Mouse (Mus musculus) CH12.LX (cell line): Measurements from ENCODE around the gene Exosc10. TPM values are rescaled to one million over a fixed set of nuclear protein-coding genes. Genes with fewer than 3 reads are reported as not detected.

Experiments used
- DNase-seq: peaks from one replicate; pipeline ENCODE4 v3.0.0-alpha.2; 2013; ENCODE audit errors: extremely low read depth
- H3K27ac ChIP-seq: 2 replicates; pipeline ENCODE4 v1.5.1; 2012; ENCODE audit warnings: low read depth, mild to moderate bottlenecking, control low read depth, moderate library complexity; ENCODE audit not compliant: insufficient read depth
- H3K27me3 ChIP-seq: replicated peaks from 2 replicates; pipeline ENCODE3; 2012; ENCODE audit warnings: inconsistent platforms
- H3K36me3 ChIP-seq, 2 experiments: replicated peaks in 1 of 2; 2 replicates each; pipeline versions ENCODE3 to v1.6.1; 2012; ENCODE audit warnings: inconsistent platforms in 1 of 2, low read length in 1 of 2, mild to moderate bottlenecking in 1 of 2, mixed read lengths in 1 of 2, moderate library complexity in 1 of 2; ENCODE audit not compliant: control insufficient read depth in 1 of 2, insufficient read depth in 1 of 2
- H3K4me1 ChIP-seq, 2 experiments: 2 replicates each; pipeline ENCODE4 v1.6.1; 2012; ENCODE audit warnings: inconsistent platforms in 1 of 2, moderate library complexity in 1 of 2; ENCODE audit not compliant: insufficient read depth in 2 of 2, control insufficient read depth in 1 of 2
- H3K4me2 ChIP-seq: 2 replicates; pipeline ENCODE4 v1.6.1; 2012; ENCODE audit warnings: low read depth, mild to moderate bottlenecking, control low read depth; ENCODE audit not compliant: poor library complexity, insufficient read depth, severe bottlenecking
- H3K4me3 ChIP-seq, 3 experiments: fragments of 150-350 bp in 1 of 3; sonication (generic) in 1 of 3; replicated peaks in 1 of 3; 2 replicates each; pipeline versions ENCODE3 to v1.5.1; 2011 to 2012; ENCODE audit warnings: low read depth in 2 of 3, low read length in 2 of 3, mild to moderate bottlenecking in 2 of 3, moderate library complexity in 2 of 3, control low read depth in 1 of 3, improper control_type of control experiment in 1 of 3, inconsistent platforms in 1 of 3, mixed read lengths in 1 of 3; ENCODE audit not compliant: poor library complexity in 1 of 3
- H3K79me2 ChIP-seq: replicated peaks from 2 replicates; pipeline ENCODE4 v1.6.1; 2012; ENCODE audit warnings: mild to moderate bottlenecking, moderate library complexity; ENCODE audit not compliant: control insufficient read depth, poor library complexity, insufficient read depth, severe bottlenecking; ENCODE audit errors: extremely low read depth
- H3K9ac ChIP-seq: 2 replicates; pipeline ENCODE4 v1.6.1; 2012; ENCODE audit warnings: low read depth, mild to moderate bottlenecking, control low read depth, moderate library complexity; ENCODE audit not compliant: insufficient read depth
- H3K9me3 ChIP-seq: replicated peaks from 2 replicates; pipeline ENCODE3; 2012; ENCODE audit warnings: low read length, inconsistent platforms, mixed read lengths
- BHLHE40 ChIP-seq: IDR thresholded peaks from 2 replicates; pipeline ENCODE4 v1.6.1; 2011; ENCODE audit warnings: mild to moderate bottlenecking, low read depth, low read length, improper control_type of control experiment
- CHD1 ChIP-seq: IDR thresholded peaks from 2 replicates; pipeline ENCODE4 v1.6.1; 2012; ENCODE audit warnings: low read depth, low read length, improper control_type of control experiment, inconsistent platforms
- CHD2 ChIP-seq: IDR thresholded peaks from 2 replicates; pipeline ENCODE4 v1.6.1; 2011; ENCODE audit warnings: low read length, improper control_type of control experiment
- CTCF ChIP-seq, 2 experiments: IDR thresholded peaks in 1 of 2; conservative IDR thresholded peaks in 1 of 2; 2 replicates each; pipeline ENCODE4 v1.5.1; 2011 to 2012; ENCODE audit warnings: low read depth in 2 of 2, low read length in 2 of 2, improper control_type of control experiment in 1 of 2, inconsistent platforms in 1 of 2, mild to moderate bottlenecking in 1 of 2, moderate library complexity in 1 of 2
- E2F4 ChIP-seq: IDR thresholded peaks from 2 replicates; pipeline ENCODE4 v1.6.1; 2011; ENCODE audit warnings: low read depth, low read length, improper control_type of control experiment; ENCODE audit not compliant: insufficient replicate concordance
- EP300 ChIP-seq: IDR thresholded peaks from 2 replicates; pipeline ENCODE4 v1.6.1; 2011; ENCODE audit warnings: low read length, improper control_type of control experiment
- ETS1 ChIP-seq: conservative IDR thresholded peaks from 2 replicates; pipeline ENCODE4 v1.6.1; 2012; ENCODE audit warnings: low read depth, mild to moderate bottlenecking, inconsistent platforms, low read length, improper control_type of control experiment, moderate library complexity
- GABPA ChIP-seq: IDR thresholded peaks from 2 replicates; pipeline ENCODE4 v1.6.1; 2012; ENCODE audit warnings: low read depth, low read length, improper control_type of control experiment, inconsistent platforms; ENCODE audit not compliant: insufficient replicate concordance
- JUND ChIP-seq: conservative IDR thresholded peaks from 2 replicates; pipeline ENCODE4 v1.6.1; 2011; ENCODE audit warnings: low read depth, low read length, improper control_type of control experiment
- KAT2A ChIP-seq: IDR thresholded peaks from 2 replicates; pipeline ENCODE4 v1.6.1; 2012; ENCODE audit warnings: low read length, improper control_type of control experiment, inconsistent platforms; ENCODE audit not compliant: insufficient replicate concordance
- MAFK ChIP-seq: IDR thresholded peaks from 2 replicates; pipeline ENCODE4 v1.6.1; 2011; ENCODE audit warnings: low read length, improper control_type of control experiment; ENCODE audit not compliant: insufficient replicate concordance
- MAX ChIP-seq: IDR thresholded peaks from 2 replicates; pipeline ENCODE4 v1.6.1; 2011; ENCODE audit warnings: low read length, improper control_type of control experiment
- MAZ ChIP-seq: IDR thresholded peaks from 2 replicates; pipeline ENCODE4 v1.6.1; 2012; ENCODE audit warnings: low read depth, mild to moderate bottlenecking, inconsistent platforms, low read length, improper control_type of control experiment, moderate library complexity
- MEF2A ChIP-seq: IDR thresholded peaks from 2 replicates; pipeline ENCODE4 v1.6.1; 2014; ENCODE audit warnings: low read depth, mild to moderate bottlenecking, inconsistent platforms, low read length, improper control_type of control experiment, borderline replicate concordance
- MYC ChIP-seq: IDR thresholded peaks from 2 replicates; pipeline ENCODE4 v1.6.1; 2011; ENCODE audit warnings: low read depth, mild to moderate bottlenecking, improper control_type of control experiment, low read length
- PAX5 ChIP-seq: IDR thresholded peaks from 2 replicates; pipeline ENCODE4 v1.6.1; 2012; ENCODE audit warnings: low read length, inconsistent platforms, mixed read lengths
- POLR2A ChIP-seq: IDR thresholded peaks from 2 replicates; pipeline ENCODE4 v1.6.1; 2011; ENCODE audit warnings: low read depth, mild to moderate bottlenecking, improper control_type of control experiment, low read length
- POLR2AphosphoS2 ChIP-seq: IDR thresholded peaks from 2 replicates; pipeline ENCODE4 v1.6.1; 2011; ENCODE audit warnings: low read depth, low read length, improper control_type of control experiment
- RAD21 ChIP-seq: IDR thresholded peaks from 2 replicates; pipeline ENCODE4 v1.6.1; 2011; ENCODE audit warnings: low read depth, mild to moderate bottlenecking, low read length, improper control_type of control experiment, moderate library complexity
- RCOR1 ChIP-seq: conservative IDR thresholded peaks from 2 replicates; pipeline ENCODE4 v1.6.1; 2012; ENCODE audit warnings: low read depth, mild to moderate bottlenecking, inconsistent platforms, low read length, improper control_type of control experiment
- SIN3A ChIP-seq: IDR thresholded peaks from 2 replicates; pipeline ENCODE4 v1.6.1; 2012; ENCODE audit warnings: low read length, improper control_type of control experiment, inconsistent platforms
- SMC3 ChIP-seq: IDR thresholded peaks from 2 replicates; pipeline ENCODE4 v1.6.1; 2011; ENCODE audit warnings: low read depth, low read length, improper control_type of control experiment
- TBP ChIP-seq: conservative IDR thresholded peaks from 2 replicates; pipeline ENCODE4 v1.6.1; 2011; ENCODE audit warnings: low read depth, low read length, improper control_type of control experiment
- TCF12 ChIP-seq: IDR thresholded peaks from 2 replicates; pipeline ENCODE4 v1.6.1; 2014; ENCODE audit warnings: low read depth, mild to moderate bottlenecking, inconsistent platforms, low read length, improper control_type of control experiment
- UBTF ChIP-seq: IDR thresholded peaks from 2 replicates; pipeline ENCODE4 v1.6.1; 2012; ENCODE audit warnings: low read depth, mild to moderate bottlenecking, inconsistent platforms, low read length, improper control_type of control experiment, moderate library complexity
- USF1 ChIP-seq: IDR thresholded peaks from 2 replicates; pipeline ENCODE4 v1.6.1; 2014; ENCODE audit warnings: low read depth, mild to moderate bottlenecking, inconsistent platforms, low read length, improper control_type of control experiment
- USF2 ChIP-seq: conservative IDR thresholded peaks from 2 replicates; pipeline ENCODE4 v1.6.1; 2011; ENCODE audit warnings: low read depth, low read length, improper control_type of control experiment
- ZKSCAN1 ChIP-seq: IDR thresholded peaks from 2 replicates; pipeline ENCODE4 v1.6.1; 2012; ENCODE audit warnings: low read depth, inconsistent platforms, low read length, improper control_type of control experiment, borderline replicate concordance
- ZMIZ1 ChIP-seq: IDR thresholded peaks from 2 replicates; pipeline ENCODE4 v1.6.1; 2012; ENCODE audit warnings: low read depth, mild to moderate bottlenecking, inconsistent platforms, low read length, improper control_type of control experiment
- dilution Hi-C: fragments of 300-500 bp; cut with MboI; formaldehyde crosslinking; loops from 2 replicates; pipeline ENCODE4 v1.14.3; 2020; ENCODE audit warnings: low sequenced_read_pairs; ENCODE audit not compliant: extremely low pct_unique_long_range_greater_than_20kb, extremely low pct_ligation_motif_present
- in situ Hi-C: fragments of 300-500 bp; cut with MboI; formaldehyde crosslinking; loops from 3 replicates; pipeline ENCODE4 v1.14.3; 2019; ENCODE audit warnings: low sequenced_read_pairs, low pct_ligation_motif_present, low pct_unique_long_range_greater_than_20kb, mixed read lengths
- polyA plus RNA-seq: library from polyadenylated mRNA; unstranded; fragments of >175 nt; gene quantifications from 2 replicates; pipeline ENCODE4 v1.2.1, GENCODE M21; 2012; ENCODE audit warnings: low read depth; ENCODE audit not compliant: insufficient read length
- total RNA-seq, 2 experiments: library from RNA; depleted of rRNA; stranded (reverse); fragments of 300-350 nt in 1 of 2; fragments of >200 nt in 1 of 2; gene quantifications; 2 replicates each; pipeline ENCODE4 v1.2.3; 2012 to 2014

Exosc10 gene
- total and polyA plus RNA-seq, 3 experiments = 40.1 to 108 (median 61.8) TPM

DNA sequence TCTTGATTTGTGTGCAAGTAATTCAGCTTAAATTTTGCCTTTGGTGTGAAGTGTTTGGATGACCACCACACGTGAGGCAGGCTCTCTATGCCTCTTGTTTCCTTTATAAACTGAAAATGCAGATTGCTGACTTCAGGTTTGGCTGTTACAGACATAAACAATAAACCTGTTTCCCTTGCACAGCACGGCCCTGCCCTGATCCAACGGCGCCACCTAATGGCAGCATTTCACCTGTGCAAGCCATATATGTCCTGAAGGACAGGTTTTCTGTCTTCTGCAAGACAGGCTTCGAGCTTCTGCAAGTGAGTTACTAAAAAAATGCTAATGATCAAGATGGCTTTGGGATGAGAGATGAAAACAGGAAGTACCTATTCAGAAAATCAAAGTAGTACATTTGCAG, 49.5 kb downstream of the Exosc10 start (continued):
- TF ChIP-seq CHD1 (no peak), UBTF (no peak), MAX (no peak), USF2 (no peak), SMC3 (peak; percentile 55)

DNA sequence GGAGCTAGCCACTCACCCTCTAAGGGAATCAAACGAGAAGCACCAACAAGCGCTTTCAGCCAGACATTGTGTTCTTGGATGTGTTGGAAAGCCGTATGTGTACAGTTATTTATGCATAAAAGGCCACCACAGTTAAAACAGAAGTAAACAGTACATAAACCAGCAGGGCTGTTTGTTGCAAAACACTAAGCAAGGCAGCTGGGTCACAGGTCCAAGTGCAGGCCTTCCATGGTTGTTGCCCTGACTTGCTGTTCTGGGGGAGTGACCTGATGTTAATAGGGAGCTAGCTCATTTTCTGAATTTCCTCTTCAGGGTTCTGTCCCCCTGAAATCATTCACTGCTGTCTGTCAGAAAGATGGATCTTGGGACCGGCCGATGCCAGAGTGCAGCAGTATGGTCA, 51.6 kb downstream of the Exosc10 start:
- H3K4me1 ChIP-seq = peaks cover 0 to 5% of the 10 kb centered on the region in 2 experiments; a peak in 1 of 4 replicates
- H3K27ac ChIP-seq = no peak overlapping the region
- DNase-seq = no peak
- no peak overlapping the region for H3K4me2 ChIP-seq
- TF ChIP-seq POLR2A (peak; percentile 11; the same call in 1 of the 2 replicates), JUND (no peak)
- no peaks in the 10 kb centered on the region for H3K27me3 ChIP-seq
- H3K4me3 ChIP-seq = no peak overlapping the region
- peaks cover 18 to 48% of the 10 kb centered on the region in 2 experiments for H3K36me3 ChIP-seq
- dilution Hi-C loops (no loop called here), in situ Hi-C loops (loop anchor here (25.0 kb wide), 1 partner anchor 448 kb away; the partner anchor contains the start of genes Fbxo2, Fbxo44 and Fbxo6)
- H3K79me2 ChIP-seq = no peaks in the 10 kb centered on the region
- no peak overlapping the region for H3K9ac ChIP-seq
- no peaks in the 10 kb centered on the region for H3K9me3 ChIP-seq

DNA sequence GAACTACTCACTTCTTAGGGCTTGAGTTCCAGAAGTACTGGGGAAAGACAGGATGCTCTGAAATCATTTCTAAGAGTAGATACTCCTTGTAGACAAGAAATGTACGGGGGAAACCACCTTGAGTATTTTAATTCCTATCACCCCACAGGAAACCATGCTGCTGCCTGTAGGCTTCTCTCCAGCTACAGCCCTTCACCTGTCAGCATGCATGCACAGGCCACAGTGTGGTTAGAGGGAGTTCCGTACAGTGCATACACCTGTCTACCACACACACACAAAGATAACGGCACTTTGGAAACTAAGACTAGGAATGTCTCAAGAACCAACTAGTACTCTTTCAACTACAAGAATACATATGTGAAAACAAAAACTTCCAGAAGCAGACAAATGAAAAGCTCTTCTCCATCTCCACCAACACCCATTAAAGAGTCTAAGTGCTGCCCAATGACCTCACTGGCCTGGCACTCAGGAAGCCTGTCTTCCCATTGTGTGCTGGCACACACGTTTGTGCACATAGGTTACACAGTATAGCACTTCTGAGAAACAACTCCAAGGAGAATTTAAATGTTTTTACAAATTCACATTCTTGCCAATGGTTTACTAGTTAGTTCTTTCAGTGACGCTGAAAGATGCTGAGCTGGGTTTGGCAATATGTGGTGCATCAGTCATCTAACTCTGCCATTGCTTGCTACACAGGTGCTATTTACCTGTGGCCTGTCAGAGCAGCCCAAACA, 52.6 kb downstream of the Exosc10 start:
- H3K27me3 ChIP-seq = no peaks in the 10 kb centered on the region
- no peak overlapping the region for H3K9ac ChIP-seq
- H3K27ac ChIP-seq = no peak overlapping the region
- H3K79me2 ChIP-seq = no peaks in the 10 kb centered on the region
- in situ Hi-C loops (loop anchor here (25.0 kb wide), 1 partner anchor 448 kb away; the partner anchor contains the start of genes Fbxo2, Fbxo44 and Fbxo6), dilution Hi-C loops (no loop called here)
- peaks cover 0 to 3% of the 10 kb centered on the region in 2 experiments; a peak in 1 of 4 replicates for H3K4me1 ChIP-seq
- H3K4me2 ChIP-seq = no peak overlapping the region
- DNase-seq = no peak
- no peak overlapping the region for H3K4me3 ChIP-seq
- peaks cover 26 to 58% of the 10 kb centered on the region in 2 experiments for H3K36me3 ChIP-seq
- no peaks in the 10 kb centered on the region for H3K9me3 ChIP-seq
- no peak for TF ChIP-seq KAT2A
- no peak for TF ChIP-seq TCF12
- TF ChIP-seq PAX5 = no peak
- no peak for TF ChIP-seq JUND
- no peak for TF ChIP-seq UBTF
- TF ChIP-seq USF2 = no peak
- TF ChIP-seq USF1 = no peak
- no peak for TF ChIP-seq ZKSCAN1
- no peak for TF ChIP-seq RCOR1
- 0 out of 2 replicates have a peak, but pooled peaks have one; percentile 8 for TF ChIP-seq ZMIZ1
- no peak for TF ChIP-seq GABPA
- 0 out of 2 replicates have a peak, but pooled peaks have one; percentile 21 for TF ChIP-seq CHD2
- no peak for TF ChIP-seq MYC
- TF ChIP-seq SIN3A = no peak
- TF ChIP-seq POLR2AphosphoS2 = peak; percentile 90; the same call in 1 of the 2 replicates
- no peak for TF ChIP-seq BHLHE40
- no peak for TF ChIP-seq MAFK
- no peak for TF ChIP-seq E2F4
- TF ChIP-seq ETS1 = no peak
- no peak for TF ChIP-seq MAZ
- TF ChIP-seq MAX = no peak
- no peak for TF ChIP-seq CTCF (conservative IDR thresholded peaks at IDR 0.05 in 1 of 2, IDR thresholded peaks at IDR 0.05 in 1 of 2; ENCODE audit: low read depth in 2 of 2, low read length in 2 of 2)
- peak; percentile 5; the same call in 1 of the 2 replicates for TF ChIP-seq POLR2A
- no peak for TF ChIP-seq RAD21
- TF ChIP-seq TBP = no peak
- TF ChIP-seq MEF2A = no peak
- no peak for TF ChIP-seq EP300
